Mouse (Mus musculus) midbrain, embryonic 15.5 days (tissue): ENCODE results near the gene Diaph3. TPM values are rescaled to one million over a fixed set of nuclear protein-coding genes. Genes with fewer than 3 reads are reported as not detected.

Source experiments
- ATAC-seq: fragments of 200-750 bp; cut with Nextera tagmentation; replicated peaks from 2 replicates; pipeline ENCODE4 v1.8.0; 2017; ENCODE audit warnings: moderate TSS enrichment
- H3K27ac ChIP-seq: fragments of 300-500 bp; sonication (generic); 2 replicates; pipeline ENCODE4 v1.5.1; 2015; ENCODE audit warnings: mild to moderate bottlenecking, inconsistent platforms
- H3K27me3 ChIP-seq: fragments of 300-500 bp; sonication (generic); replicated peaks from 2 replicates; pipeline ENCODE4 v1.6.1; 2015; ENCODE audit warnings: inconsistent platforms
- H3K36me3 ChIP-seq: fragments of 300-500 bp; sonication (generic); replicated peaks from 2 replicates; pipeline ENCODE4 v1.6.1; 2015; ENCODE audit warnings: inconsistent platforms
- H3K4me1 ChIP-seq: fragments of 300-500 bp; sonication (generic); 2 replicates; pipeline ENCODE4 v1.6.1; 2015; ENCODE audit warnings: inconsistent platforms
- H3K4me2 ChIP-seq: fragments of 300-500 bp; sonication (generic); 2 replicates; pipeline ENCODE4 v1.6.1; 2015; ENCODE audit warnings: inconsistent platforms, mild to moderate bottlenecking, moderate library complexity
- H3K4me3 ChIP-seq: fragments of 300-500 bp; sonication (generic); 2 replicates; pipeline ENCODE4 v1.5.1; 2015; ENCODE audit warnings: mild to moderate bottlenecking, inconsistent platforms
- H3K9ac ChIP-seq: fragments of 300-500 bp; sonication (generic); 2 replicates; pipeline ENCODE4 v1.6.1; 2015; ENCODE audit warnings: mild to moderate bottlenecking, inconsistent platforms
- H3K9me3 ChIP-seq: fragments of 300-500 bp; sonication (generic); 2 replicates; pipeline ENCODE4 v1.6.1; 2016; ENCODE audit warnings: inconsistent platforms
- WGBS: fragments of 180-500 bp; shearing (Covaris S2); methylation state at CpG from one replicate; pipeline ENCODE4 v1.1.7; 2015; ENCODE audit warnings: mixed read lengths; 5-methylcytosine and 5-hydroxymethylcytosine counted together
- polyA plus RNA-seq: library from polyadenylated mRNA; unstranded; fragments of >200 nt; fragmentation: Nextera tagmentation; extraction: Ambion mirVana; gene quantifications from 2 replicates; pipeline ENCODE4 v1.2.1, GENCODE M21; 2015

Gene Diaph3
- polyA plus RNA-seq, 1 experiment from 2014 or later, result 3.4 TPM

DNA sequence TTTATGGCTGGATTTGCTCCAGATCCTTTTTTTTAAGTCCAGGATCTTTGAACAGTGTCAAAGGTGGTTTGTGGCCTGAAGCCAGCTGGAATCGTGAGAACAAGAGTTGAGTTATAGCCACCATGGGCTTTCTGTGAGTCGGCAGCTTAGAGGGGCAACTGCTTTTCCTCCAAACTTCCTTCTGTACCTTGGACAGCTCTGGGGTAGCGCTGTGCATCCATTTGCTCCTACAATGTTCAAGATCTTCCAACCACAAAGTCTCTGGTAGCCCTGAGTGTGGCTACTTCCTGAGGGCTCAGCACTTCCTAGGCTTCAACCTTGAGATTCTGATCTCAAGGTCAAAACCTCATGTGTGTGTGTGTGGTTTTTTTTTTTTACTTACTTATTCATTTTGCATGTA lies 437.0 kb downstream of the Diaph3 start:
- no peak overlapping the region for H3K9ac ChIP-seq
- no peak overlapping the region for H3K27ac ChIP-seq
- H3K36me3 ChIP-seq, result no peaks in the 10 kb centered on the region
- no peak overlapping the region for H3K4me2 ChIP-seq
- no peaks in the 10 kb centered on the region for H3K27me3 ChIP-seq
- WGBS, result 83% methylated on average over 3 of the region's 3 CpGs
- no peaks in the 10 kb centered on the region for H3K4me1 ChIP-seq
- no peak overlapping the region for H3K4me3 ChIP-seq
- no peak for ATAC-seq
- no peaks in the 10 kb centered on the region for H3K9me3 ChIP-seq

- Histone ChIP-seq H3K9ac (no peak overlapping the region), H3K27ac (no peak overlapping the region), H3K27me3 (no peaks in the 10 kb centered on the region), H3K9me3 (no peaks in the 10 kb centered on the region), H3K4me2 (no peak overlapping the region), H3K4me1 (no peaks in the 10 kb centered on the region), H3K36me3 (no peaks in the 10 kb centered on the region), H3K4me3 (no peak overlapping the region)
- 50% methylated on average over 4 of the region's 4 CpGs for WGBS
- ATAC-seq, result no peak
Observed at GRCm38 (mm10) chr14:86701145-86701544, 439.9 kb downstream of the Diaph3 start.

- no peaks in the 10 kb centered on the region for H3K27me3 ChIP-seq
- H3K9me3 ChIP-seq, result no peaks in the 10 kb centered on the region
- H3K36me3 ChIP-seq, result no peaks in the 10 kb centered on the region
- H3K27ac ChIP-seq, result no peak overlapping the region
- H3K4me2 ChIP-seq, result no peak overlapping the region
- H3K9ac ChIP-seq, result no peak overlapping the region
- H3K4me1 ChIP-seq, result no peaks in the 10 kb centered on the region
- 95% methylated on average over 1 of the region's 1 CpGs for WGBS
- H3K4me3 ChIP-seq, result no peak overlapping the region
- ATAC-seq, result no peak
Observed at GRCm38 (mm10) chr14:86697887-86698286, 443.1 kb downstream of the Diaph3 start.

- WGBS, result 89% methylated on average over 4 of the region's 4 CpGs
- H3K4me1 ChIP-seq, result no peaks in the 10 kb centered on the region
- H3K4me3 ChIP-seq, result no peak overlapping the region
- no peak overlapping the region for H3K9ac ChIP-seq
- H3K27ac ChIP-seq, result no peak overlapping the region
- H3K36me3 ChIP-seq, result no peaks in the 10 kb centered on the region
- ATAC-seq, result no peak
- H3K27me3 ChIP-seq, result no peaks in the 10 kb centered on the region
- H3K4me2 ChIP-seq, result no peak overlapping the region
- no peaks in the 10 kb centered on the region for H3K9me3 ChIP-seq
Observed at GRCm38 (mm10) chr14:86692714-86693113, 448.3 kb downstream of the Diaph3 start.

GRCm38 (mm10) chr14:86691298-86691697 lies 449.7 kb downstream of the Diaph3 start:
- H3K9ac ChIP-seq, result no peak overlapping the region
- no peaks in the 10 kb centered on the region for H3K36me3 ChIP-seq
- no peaks in the 10 kb centered on the region for H3K9me3 ChIP-seq
- no peak for ATAC-seq
- no peak overlapping the region for H3K4me3 ChIP-seq
- H3K4me1 ChIP-seq, result no peaks in the 10 kb centered on the region
- no peak overlapping the region for H3K4me2 ChIP-seq
- WGBS, result 59% methylated on average over 5 of the region's 5 CpGs
- H3K27ac ChIP-seq, result no peak overlapping the region
- no peaks in the 10 kb centered on the region for H3K27me3 ChIP-seq

DNA sequence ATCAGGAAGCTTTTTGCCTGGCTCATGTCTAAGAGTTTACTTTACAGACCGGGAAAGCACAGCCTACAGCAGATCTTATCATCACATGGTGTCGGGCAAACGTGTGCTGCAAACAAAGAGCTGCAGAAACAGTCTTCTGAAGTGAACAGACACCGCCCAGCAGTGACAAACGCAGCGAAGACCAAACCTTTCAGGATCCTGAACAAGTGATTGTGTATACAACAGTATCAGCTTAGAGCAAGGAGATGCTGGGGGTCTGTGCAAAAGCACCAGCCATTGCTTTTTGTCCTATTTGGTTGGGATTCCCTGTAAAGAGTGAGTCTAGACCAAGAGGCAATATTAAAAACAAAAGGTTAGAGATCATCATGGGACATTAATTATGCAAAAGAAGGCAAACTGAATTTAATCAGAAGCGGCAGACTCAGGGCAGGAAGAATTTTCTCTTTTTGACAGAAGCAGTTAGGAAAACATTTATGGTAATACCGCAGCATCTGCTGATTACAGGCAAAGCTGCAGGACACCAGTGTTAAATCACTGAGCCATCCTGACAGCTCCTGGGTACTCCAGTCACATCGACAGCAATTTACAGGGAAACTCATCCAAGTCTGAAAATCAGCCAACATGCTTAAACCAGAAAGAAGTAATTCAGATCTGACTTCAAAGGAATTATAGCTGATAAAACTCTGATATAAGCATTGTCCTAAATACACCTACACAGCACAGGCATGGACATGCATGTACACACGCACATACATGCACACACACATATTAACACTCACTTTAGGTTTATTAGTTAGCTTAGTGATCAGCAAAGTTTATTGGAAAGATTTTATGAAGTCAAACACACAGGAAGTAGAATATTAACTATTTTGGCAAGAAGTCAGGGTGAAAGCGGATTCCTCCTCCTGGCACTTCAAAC lies 456.2 kb downstream of the Diaph3 start:
- Histone ChIP-seq H3K27me3 (no peaks in the 10 kb centered on the region), H3K9ac (no peak overlapping the region), H3K9me3 (no peaks in the 10 kb centered on the region), H3K4me3 (no peak overlapping the region), H3K27ac (peak overlapping the region; percentile 63), H3K4me2 (peak overlapping the region; percentile 28), H3K4me1 (peaks cover 13% of the 10 kb centered on the region), H3K36me3 (no peaks in the 10 kb centered on the region)
- ATAC-seq, result peak; percentile 87
- WGBS, result 26% methylated on average over 11 of the region's 11 CpGs

DNA sequence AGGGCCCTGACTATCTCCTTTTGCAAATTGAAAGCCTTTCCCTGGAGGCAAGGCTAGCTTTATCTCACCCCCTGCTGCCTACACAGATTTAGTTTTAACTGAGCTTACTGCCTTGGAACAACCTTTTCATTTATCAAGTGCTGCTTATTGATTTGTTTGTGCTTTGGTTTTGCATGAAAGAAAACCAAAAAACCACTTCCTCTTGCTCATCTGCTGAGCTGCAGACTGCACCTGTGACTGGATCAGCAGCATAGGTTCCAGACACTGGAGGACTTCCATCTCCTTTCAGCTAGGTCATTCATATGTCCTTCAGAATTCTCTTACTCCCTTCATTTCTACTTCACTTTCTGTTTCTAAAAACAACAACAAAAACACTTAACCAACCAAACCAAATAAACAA lies 459.1 kb downstream of the Diaph3 start:
- H3K36me3 ChIP-seq, result no peaks in the 10 kb centered on the region
- H3K27me3 ChIP-seq, result no peaks in the 10 kb centered on the region
- H3K27ac ChIP-seq, result no peak overlapping the region
- no peak for ATAC-seq
- peaks cover 13% of the 10 kb centered on the region for H3K4me1 ChIP-seq
- H3K4me3 ChIP-seq, result no peak overlapping the region
- H3K9me3 ChIP-seq, result no peaks in the 10 kb centered on the region
- no peak overlapping the region for H3K9ac ChIP-seq
- no peak overlapping the region for H3K4me2 ChIP-seq

GRCm38 (mm10) chr14:86678992-86679391 lies 462.0 kb downstream of the Diaph3 start:
- WGBS, result 86% methylated on average over 3 of the region's 3 CpGs
- no peak overlapping the region for H3K9ac ChIP-seq
- no peak overlapping the region for H3K4me2 ChIP-seq
- no peaks in the 10 kb centered on the region for H3K27me3 ChIP-seq
- H3K4me1 ChIP-seq, result peaks cover 6% of the 10 kb centered on the region
- no peak overlapping the region for H3K4me3 ChIP-seq
- no peaks in the 10 kb centered on the region for H3K36me3 ChIP-seq
- ATAC-seq, result no peak
- no peaks in the 10 kb centered on the region for H3K9me3 ChIP-seq
- H3K27ac ChIP-seq, result no peak overlapping the region

DNA sequence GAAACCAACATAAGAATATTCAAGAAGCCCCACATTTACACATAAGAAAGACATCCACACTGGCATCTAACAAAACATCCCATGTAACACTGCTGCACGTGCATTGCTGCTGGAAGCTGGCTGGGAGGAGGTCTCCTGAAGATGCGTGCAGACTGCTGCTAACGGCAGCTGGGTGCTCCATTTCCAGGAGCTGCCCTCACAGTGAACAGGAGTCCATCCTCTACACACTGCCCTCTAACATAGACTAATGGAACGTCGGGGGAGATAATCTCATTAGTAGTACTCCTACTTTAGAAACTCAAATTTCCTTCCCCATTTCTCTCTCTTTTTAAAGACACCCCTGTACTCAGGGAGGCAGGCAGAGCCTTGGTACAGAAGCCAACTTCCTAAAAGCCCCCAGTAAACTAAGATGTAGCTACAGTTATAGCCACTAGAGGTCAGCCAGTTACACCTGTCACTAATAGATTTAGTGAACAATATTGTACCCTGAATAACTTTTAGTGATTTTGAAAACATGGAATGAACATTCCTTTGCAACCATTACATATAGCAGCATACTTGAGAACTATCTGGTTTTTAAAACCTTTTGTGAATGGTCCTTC lies 462.8 kb downstream of the Diaph3 start:
- H3K27ac ChIP-seq, result no peak overlapping the region
- no peaks in the 10 kb centered on the region for H3K9me3 ChIP-seq
- H3K4me3 ChIP-seq, result no peak overlapping the region
- no peaks in the 10 kb centered on the region for H3K27me3 ChIP-seq
- WGBS, result 46% methylated on average over 5 of the region's 5 CpGs
- no peaks in the 10 kb centered on the region for H3K36me3 ChIP-seq
- ATAC-seq, result no peak
- H3K4me2 ChIP-seq, result no peak overlapping the region
- no peak overlapping the region for H3K9ac ChIP-seq
- peaks cover 6% of the 10 kb centered on the region for H3K4me1 ChIP-seq

GRCm38 (mm10) chr14:86677015-86677414 lies 464.0 kb downstream of the Diaph3 start:
- no peaks in the 10 kb centered on the region for H3K36me3 ChIP-seq
- H3K4me2 ChIP-seq, result no peak overlapping the region
- WGBS, result 15% methylated on average over 6 of the region's 6 CpGs
- ATAC-seq, result peak; percentile 74
- H3K4me1 ChIP-seq, result peaks cover 6% of the 10 kb centered on the region
- no peaks in the 10 kb centered on the region for H3K27me3 ChIP-seq
- H3K9me3 ChIP-seq, result no peaks in the 10 kb centered on the region
- 0 out of 2 replicates have a peak overlapping the region, but pooled peaks have one; percentile 48 for H3K27ac ChIP-seq
- no peak overlapping the region for H3K4me3 ChIP-seq
- no peak overlapping the region for H3K9ac ChIP-seq

GRCm38 (mm10) chr14:86675314-86675713 lies 465.7 kb downstream of the Diaph3 start:
- Histone ChIP-seq H3K9me3 (no peaks in the 10 kb centered on the region), H3K27me3 (no peaks in the 10 kb centered on the region), H3K27ac (no peak overlapping the region), H3K9ac (no peak overlapping the region), H3K4me1 (peaks cover 6% of the 10 kb centered on the region), H3K36me3 (no peaks in the 10 kb centered on the region), H3K4me3 (no peak overlapping the region), H3K4me2 (no peak overlapping the region)
- no peak for ATAC-seq
- WGBS, result 73% methylated on average over 8 of the region's 8 CpGs

- no peak for ATAC-seq
- Histone ChIP-seq H3K27ac (no peak overlapping the region), H3K9ac (no peak overlapping the region), H3K36me3 (no peaks in the 10 kb centered on the region), H3K27me3 (no peaks in the 10 kb centered on the region), H3K4me3 (no peak overlapping the region), H3K4me2 (no peak overlapping the region), H3K9me3 (no peaks in the 10 kb centered on the region), H3K4me1 (no peaks in the 10 kb centered on the region)
- 93% methylated on average over 4 of the region's 4 CpGs for WGBS
Observed at GRCm38 (mm10) chr14:86662846-86663245, 478.2 kb downstream of the Diaph3 start.

- no peaks in the 10 kb centered on the region for H3K27me3 ChIP-seq
- no peak overlapping the region for H3K4me3 ChIP-seq
- H3K4me1 ChIP-seq, result no peaks in the 10 kb centered on the region
- no peaks in the 10 kb centered on the region for H3K36me3 ChIP-seq
- ATAC-seq, result no peak
- no peak overlapping the region for H3K9ac ChIP-seq
- H3K27ac ChIP-seq, result no peak overlapping the region
- 91% methylated on average over 3 of the region's 3 CpGs for WGBS
- no peaks in the 10 kb centered on the region for H3K9me3 ChIP-seq
- no peak overlapping the region for H3K4me2 ChIP-seq
Observed at GRCm38 (mm10) chr14:86660556-86660955, 480.5 kb downstream of the Diaph3 start.
